Mouse (Mus musculus) testis, postnatal 14 days (tissue): Measurements from ENCODE around the gene Tdrd9.

ENCODE experiments used
- DNase-seq: peaks from one replicate; pipeline ENCODE4 v3.0.0; 2021; ENCODE audit warnings: low spot score

Tdrd9 gene

DNA sequence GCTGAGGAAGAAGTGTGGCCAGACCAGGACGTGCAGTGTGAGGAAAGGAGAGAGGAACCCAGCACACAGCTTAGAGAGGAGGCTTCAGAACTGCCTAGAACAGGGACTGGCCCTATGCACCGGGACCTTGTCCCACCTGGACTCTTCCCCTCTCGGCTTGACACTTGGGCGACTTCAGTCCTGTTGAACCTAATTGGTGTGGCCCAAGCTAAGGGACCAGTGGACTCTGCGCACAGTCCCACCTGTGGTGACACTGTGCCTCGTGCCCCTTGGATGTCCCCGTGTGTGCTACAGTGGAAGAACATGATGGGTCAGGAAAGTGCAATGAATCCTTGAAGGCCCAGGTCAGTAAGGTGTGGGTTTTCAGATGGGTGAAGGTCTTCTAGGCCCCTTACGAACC, 136.3 kb downstream of the Tdrd9 start:
- DNase-seq, result no peak

DNA sequence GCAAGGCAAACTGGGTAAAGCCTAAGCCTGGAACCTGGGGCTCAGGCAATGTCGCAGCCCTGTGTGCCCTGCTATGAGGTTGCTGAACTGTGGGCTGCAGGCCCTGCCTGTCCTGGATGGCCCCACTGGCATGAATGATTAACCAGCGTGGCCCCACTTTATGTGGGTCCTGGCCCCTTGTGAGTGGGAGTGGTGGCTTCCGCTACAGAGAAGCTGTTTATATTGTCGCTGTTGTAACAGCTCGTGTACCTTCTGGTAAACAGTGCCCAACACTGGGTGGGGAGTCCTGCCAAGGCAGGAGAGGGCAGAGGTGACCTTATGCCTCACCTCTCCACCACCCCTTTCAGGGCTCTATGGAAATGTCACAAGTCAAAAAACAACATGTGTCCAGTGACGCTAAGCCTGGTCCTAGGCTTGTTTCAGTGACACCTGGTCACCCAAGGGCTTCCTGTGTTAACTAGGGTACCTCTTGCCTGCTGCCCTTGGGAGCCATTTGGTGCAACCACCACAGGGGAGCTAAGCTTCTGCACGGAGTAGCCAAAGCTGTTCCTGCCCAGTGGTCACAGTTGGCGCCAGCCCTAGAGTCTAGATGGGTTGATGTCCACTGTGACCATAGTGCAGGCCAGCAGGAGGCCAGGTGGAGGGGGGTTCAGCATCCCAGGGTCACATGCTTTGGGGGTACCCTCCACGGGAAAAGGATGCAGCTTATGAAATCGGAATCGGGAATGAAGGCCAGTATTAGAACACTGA, 137.5 kb downstream of the Tdrd9 start:
- no peak for DNase-seq

DNA sequence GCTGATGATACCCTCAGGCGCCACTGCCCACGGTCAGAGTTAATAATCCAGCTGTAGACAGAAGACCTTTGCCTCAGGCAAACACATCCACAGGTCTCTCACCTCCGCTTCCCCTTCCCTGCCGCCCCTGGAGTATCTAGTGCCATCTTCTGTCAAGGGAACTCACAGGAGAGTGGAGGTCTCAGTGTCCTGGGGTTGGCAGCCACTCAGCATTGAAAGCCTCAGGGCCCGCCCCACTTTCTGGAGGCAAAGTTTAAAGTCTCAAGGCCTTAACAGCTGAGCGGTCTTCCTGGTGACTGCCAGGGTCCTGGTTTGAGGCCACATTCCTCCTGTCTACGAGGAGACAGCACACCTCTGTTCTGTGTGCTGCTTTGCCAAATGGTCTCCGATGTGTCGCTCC, 138.3 kb downstream of the Tdrd9 start:
- no peak for DNase-seq

DNA sequence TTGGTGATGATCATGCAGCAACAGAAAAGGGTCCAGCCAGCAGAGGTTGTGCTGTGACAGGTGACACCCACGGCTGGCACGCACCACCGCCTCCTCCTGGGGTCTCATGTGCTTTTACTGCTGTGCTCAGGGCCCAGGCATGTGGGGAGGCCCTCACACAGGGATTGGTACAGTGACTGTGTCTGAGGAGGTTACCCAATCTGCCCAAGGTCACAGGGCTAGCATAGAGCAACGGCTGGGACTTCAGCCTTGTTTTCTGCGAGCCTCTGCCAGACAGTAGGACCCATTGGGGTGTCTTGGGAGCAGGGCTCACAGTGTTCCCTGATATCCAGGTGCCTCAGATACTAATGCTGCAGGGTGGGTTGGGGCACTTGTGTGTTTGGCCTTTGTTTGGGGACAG, 140.0 kb downstream of the Tdrd9 start:
- DNase-seq, result no peak

DNA sequence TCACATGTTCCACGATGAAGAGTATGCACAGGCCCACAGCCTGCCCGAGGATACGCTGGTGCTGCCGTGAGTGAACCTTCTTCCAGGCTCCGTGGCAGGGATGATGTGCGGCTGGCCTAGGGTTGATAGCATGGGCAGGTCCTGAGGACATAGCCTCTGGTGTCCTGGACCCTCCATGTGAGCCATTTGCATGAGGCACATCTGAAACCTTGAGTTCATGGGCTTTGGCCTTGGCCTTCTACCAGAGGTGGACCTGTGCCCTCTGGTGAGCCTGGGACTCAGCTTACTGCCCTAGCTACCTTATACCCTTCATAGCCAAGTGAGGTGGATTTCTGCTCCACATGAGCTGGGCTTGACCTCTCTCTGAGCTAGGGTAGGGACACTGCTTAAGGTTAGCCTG, 140.9 kb downstream of the Tdrd9 start:
- DNase-seq, result no peak

DNA sequence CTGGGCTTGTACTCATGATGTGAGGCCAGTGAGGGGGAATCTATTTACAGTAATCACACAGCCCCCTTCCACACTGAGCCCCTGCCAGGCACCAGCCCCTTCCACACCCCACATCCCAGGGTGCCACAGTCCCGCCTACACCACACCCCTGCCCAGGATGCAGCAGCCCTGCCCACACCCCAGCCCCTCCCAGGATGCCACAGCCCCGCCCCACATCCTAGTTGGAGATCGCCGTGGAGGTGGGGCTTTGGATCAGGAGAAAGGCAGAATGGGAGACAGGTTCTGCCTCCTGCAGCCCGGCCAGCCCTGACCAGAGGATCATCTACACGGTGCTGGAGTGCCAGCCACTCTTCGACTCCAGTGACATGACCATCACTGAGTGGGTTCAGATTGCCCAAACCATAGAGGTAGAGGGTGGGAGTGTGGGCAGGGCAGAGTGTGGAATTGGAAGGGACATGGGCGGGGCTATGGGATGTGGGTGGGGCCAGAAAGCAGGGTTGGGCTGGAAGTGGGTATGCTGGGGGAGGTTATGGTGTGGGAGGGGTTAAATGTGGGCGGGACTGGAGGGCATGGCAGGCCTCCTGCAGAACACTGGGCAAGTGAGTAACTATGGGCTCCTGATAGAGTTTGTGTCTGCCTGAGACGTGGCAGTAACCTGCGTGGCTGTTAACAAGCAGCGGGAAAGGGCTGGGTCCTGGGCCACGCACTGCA, 141.5 kb downstream of the Tdrd9 start:
- no peak for DNase-seq

DNA sequence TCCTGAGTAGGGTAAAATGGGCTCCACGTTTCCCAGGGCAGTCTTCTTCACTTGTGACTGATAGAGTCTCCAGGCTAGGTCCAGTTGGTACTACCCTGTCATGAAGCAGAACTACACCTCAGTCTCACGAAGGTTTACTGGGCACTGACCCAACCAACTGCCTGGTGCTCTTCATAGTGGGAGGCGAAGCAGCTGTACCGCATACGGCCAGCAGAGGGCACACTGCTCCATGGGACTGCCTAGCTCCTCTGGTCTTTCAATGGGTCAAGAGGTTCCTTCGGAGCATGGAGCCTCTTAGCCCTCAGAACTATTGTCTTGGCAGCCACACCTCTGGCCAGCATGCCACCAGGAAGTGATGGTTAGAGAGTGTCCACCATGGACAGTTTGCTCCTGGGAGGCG, 142.4 kb downstream of the Tdrd9 start:
- peak; percentile 77 for DNase-seq

DNA sequence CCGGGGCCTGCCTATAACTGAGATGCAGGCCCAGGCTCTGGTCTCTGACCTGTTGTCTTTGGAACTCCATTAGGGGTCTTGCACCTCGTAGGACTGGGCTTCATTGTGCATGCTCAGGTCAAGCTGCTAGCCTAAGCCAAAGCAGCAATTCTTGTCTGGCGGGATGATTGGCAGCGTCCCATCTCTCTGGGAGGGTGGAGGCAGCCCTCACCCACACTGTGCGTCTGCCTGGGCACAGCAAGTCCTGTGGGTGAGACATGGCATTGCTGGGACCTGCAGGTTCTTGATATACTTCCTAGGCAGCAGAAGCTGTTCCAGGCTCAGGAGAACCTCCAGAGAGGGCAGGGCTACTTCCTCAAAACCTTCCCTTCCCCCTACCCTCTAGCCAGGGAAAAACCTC, 145.6 kb downstream of the Tdrd9 start:
- no peak for DNase-seq

DNA sequence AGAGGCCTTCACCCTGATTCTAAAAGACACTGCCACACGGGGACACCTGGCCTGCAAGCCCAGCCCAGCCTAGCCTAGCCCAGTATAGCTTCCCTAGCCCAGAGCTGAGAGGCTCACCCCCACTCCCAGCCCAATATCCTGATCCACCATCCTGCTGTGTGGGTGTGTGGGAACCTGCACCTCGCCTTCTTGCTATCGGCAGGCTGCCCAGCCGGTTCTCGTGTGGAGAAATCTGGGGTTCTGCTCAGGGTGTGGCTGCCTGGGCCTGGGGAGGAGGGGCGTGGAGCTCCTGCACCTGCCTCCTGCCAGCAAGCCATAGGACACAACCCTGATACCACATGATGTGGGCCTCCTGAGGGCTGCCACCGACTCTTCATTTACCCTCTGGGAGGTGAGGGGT, 146.3 kb downstream of the Tdrd9 start:
- no peak for DNase-seq
